Mouse (Mus musculus): ENCODE results near the gene AI837181.

AI837181 gene

GRCm38 (mm10) chr19:5447515-5448353 is 22.8 kb downstream of the AI837181 start, which contains the start of gene Fosl1:
Gene Fosl1 (plus strand): TSS chr19:5447547.
- peak; percentile 82 for DNase-seq (ENCODE audit: low read depth, low spot score)

GRCm38 (mm10) chr19:5448354-5449150 is 23.6 kb downstream of the AI837181 start:
- no peak for DNase-seq (ENCODE audit: low read depth, low spot score)

- no peak for DNase-seq (ENCODE audit: low read depth, low spot score)
Observed at GRCm38 (mm10) chr19:5449673-5450072, 24.7 kb downstream of the AI837181 start.

- DNase-seq (ENCODE audit: low read depth, low spot score), result no peak
Observed at GRCm38 (mm10) chr19:5451766-5452165, 26.8 kb downstream of the AI837181 start.

- DNase-seq (ENCODE audit: low read depth, low spot score), result no peak
Observed at GRCm38 (mm10) chr19:5455037-5455436, 30.1 kb downstream of the AI837181 start.

GRCm38 (mm10) chr19:5455568-5455967 is 30.6 kb downstream of the AI837181 start:
- no peak for DNase-seq (ENCODE audit: low read depth, low spot score)

- DNase-seq (ENCODE audit: low read depth, low spot score), result no peak
Observed at GRCm38 (mm10) chr19:5456241-5456921, 31.4 kb downstream of the AI837181 start.

- DNase-seq (ENCODE audit: low read depth, low spot score), result peak; percentile 97
Observed at GRCm38 (mm10) chr19:5456922-5457745, 32.2 kb downstream of the AI837181 start.

- DNase-seq (ENCODE audit: low read depth, low spot score), result no peak
Observed at GRCm38 (mm10) chr19:5457746-5458442, 33.0 kb downstream of the AI837181 start, which contains the start of gene Ccdc85b. Gene Ccdc85b (minus strand): TSS chr19:5457894.

- DNase-seq (ENCODE audit: low read depth, low spot score), result no peak
Observed at GRCm38 (mm10) chr19:5459019-5459418, 34.1 kb downstream of the AI837181 start.

- DNase-seq (ENCODE audit: low read depth, low spot score), result no peak
Observed at GRCm38 (mm10) chr19:5459896-5460295, 35.0 kb downstream of the AI837181 start.

- peak; percentile 94 for DNase-seq (ENCODE audit: low read depth, low spot score)
Observed at GRCm38 (mm10) chr19:5460465-5460911, 35.5 kb downstream of the AI837181 start, which contains the start of gene Fibp. Gene Fibp (plus strand): TSS chr19:5460615.

- no peak for DNase-seq (ENCODE audit: low read depth, low spot score)
Observed at GRCm38 (mm10) chr19:5461411-5461810, 36.5 kb downstream of the AI837181 start.

GRCm38 (mm10) chr19:5463212-5463611 is 38.3 kb downstream of the AI837181 start:
- DNase-seq (ENCODE audit: low read depth, low spot score), result no peak

- DNase-seq (ENCODE audit: low read depth, low spot score), result peak; percentile 58
Observed at GRCm38 (mm10) chr19:5463791-5464562, 39.0 kb downstream of the AI837181 start.

- no peak for DNase-seq (ENCODE audit: low read depth, low spot score)
Observed at GRCm38 (mm10) chr19:5465037-5465436, 40.1 kb downstream of the AI837181 start.

- no peak for DNase-seq (ENCODE audit: low read depth, low spot score)
Observed at GRCm38 (mm10) chr19:5466916-5467500, 42.1 kb downstream of the AI837181 start.

- DNase-seq (ENCODE audit: low read depth, low spot score), result no peak
Observed at GRCm38 (mm10) chr19:5468374-5468773, 43.4 kb downstream of the AI837181 start, which contains the start of gene Ctsw. Gene Ctsw (minus strand): TSS chr19:5468507.

- DNase-seq (ENCODE audit: low read depth, low spot score), result no peak
Observed at GRCm38 (mm10) chr19:5471846-5472245, 46.9 kb downstream of the AI837181 start.

All from A20 (cell line).